Mouse (Mus musculus): ENCODE measurements around the gene Arhgap45. TPM values are rescaled to one million over a fixed set of nuclear protein-coding genes. Genes with fewer than 3 reads are reported as not detected.
"Not testable (repeated sequence)": the region's sequence is repeated elsewhere in the genome, so short reads cannot be mapped to it uniquely, and the experiment has no call there.

Gene Arhgap45
- polyA plus RNA-seq, 1 experiment from 2014 or later: 3.6 TPM

GRCm38 (mm10) chr10:80044087-80044486, 27.6 kb downstream of the Arhgap45 start:
- WGBS: 48% methylated on average over 4 of the region's 4 CpGs
- no peaks in the 10 kb centered on the region for H3K36me3 ChIP-seq (replicated peaks)
- no peak for ATAC-seq (ENCODE audit: low FRiP score)
- no peak overlapping the region for H3K4me3 ChIP-seq (replicated peaks)
- peaks cover 6% of the 10 kb centered on the region; the same call in 1 of the 2 replicates for H3K27me3 ChIP-seq
- no peaks in the 10 kb centered on the region for H3K9me3 ChIP-seq
- H3K9ac ChIP-seq: 0 out of 2 replicates have a peak overlapping the region, but pooled peaks have one; percentile 5
- H3K4me2 ChIP-seq: no peak overlapping the region
- H3K27ac ChIP-seq: peak overlapping the region; percentile 70; the same call in 1 of the 2 replicates
- peaks cover 29% of the 10 kb centered on the region for H3K4me1 ChIP-seq

GRCm38 (mm10) chr10:80045364-80045763, 28.9 kb downstream of the Arhgap45 start:
- not testable (repeated sequence) for H3K27me3 ChIP-seq; H3K4me3 ChIP-seq (replicated peaks); H3K9ac ChIP-seq; H3K27ac ChIP-seq; H3K36me3 ChIP-seq (replicated peaks); H3K9me3 ChIP-seq; ATAC-seq (ENCODE audit: low FRiP score); H3K4me2 ChIP-seq
- H3K4me1 ChIP-seq: peaks cover 35% of the 10 kb centered on the region
- WGBS: 77% methylated on average over 3 of the region's 4 CpGs

DNA sequence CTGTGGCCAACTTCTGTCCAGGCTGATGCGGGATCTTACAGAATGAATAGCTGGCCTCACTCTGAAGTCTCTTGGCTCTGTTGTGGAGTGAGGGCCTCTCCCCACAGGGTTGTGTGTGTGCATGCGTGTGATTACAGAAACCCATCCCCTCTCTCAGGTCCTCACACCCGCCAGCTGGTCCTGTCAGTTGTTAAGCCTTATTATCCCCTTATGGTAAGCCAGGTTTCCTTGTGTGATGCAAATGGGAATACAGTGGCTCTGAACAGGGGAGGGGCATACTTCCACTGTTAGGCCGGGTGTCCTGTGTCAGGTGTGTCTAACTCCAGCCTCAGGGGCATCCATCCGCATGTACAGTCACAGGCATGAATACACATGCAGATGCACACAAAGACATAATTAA, 29.3 kb downstream of the Arhgap45 start:
- Histone ChIP-seq H3K9ac (no peak overlapping the region), H3K9me3 (no peaks in the 10 kb centered on the region), H3K27me3 (peaks cover 6% of the 10 kb centered on the region; the same call in 1 of the 2 replicates), H3K36me3 (replicated peaks) (no peaks in the 10 kb centered on the region), H3K4me1 (peaks cover 39% of the 10 kb centered on the region), H3K4me3 (replicated peaks) (no peak overlapping the region), H3K4me2 (no peak overlapping the region), H3K27ac (no peak overlapping the region)
- 87% methylated on average over 5 of the region's 5 CpGs for WGBS
- no peak for ATAC-seq (ENCODE audit: low FRiP score)

DNA sequence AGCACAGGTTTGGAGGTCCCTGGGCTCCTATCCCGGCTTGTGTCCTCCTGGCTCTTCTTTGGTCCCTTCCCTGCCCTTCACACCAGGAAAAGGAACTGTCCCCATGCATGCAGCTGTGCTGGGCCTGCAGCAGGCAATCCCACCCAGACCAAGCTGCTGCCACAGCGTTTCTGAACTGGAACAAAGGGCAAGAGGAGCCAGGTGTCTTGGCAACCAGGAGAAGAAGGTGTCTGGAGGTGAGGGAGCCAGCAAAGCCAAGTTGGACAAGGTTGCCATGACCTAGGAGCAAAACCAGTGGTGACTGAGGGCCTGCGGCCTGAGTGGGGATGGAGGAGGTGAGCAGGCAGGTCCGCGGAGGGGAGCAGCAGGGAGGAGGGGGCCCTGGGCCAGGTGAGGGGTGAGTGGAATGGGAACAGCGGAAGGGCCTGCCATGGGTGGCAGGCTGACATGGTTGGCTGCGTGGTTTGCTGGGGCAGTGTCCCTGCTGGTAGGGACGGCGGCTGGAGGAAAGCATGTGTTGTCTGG, 30.6 kb downstream of the Arhgap45 start, which contains the start of gene Gpx4:
Gene Gpx4 (plus strand): TSS at position 126 of the 525 bp plus-strand sequence.
- Histone ChIP-seq H3K9ac (peak within 1 kb of the TSS; percentile 17; the same call in 1 of the 2 replicates), H3K9me3 (no peaks in the 10 kb centered on the region), H3K4me2 (0 out of 2 replicates have a peak within 1 kb of the TSS, but pooled peaks have one; percentile 2), H3K27me3 (peaks cover 6% of the 10 kb centered on the region; the same call in 1 of the 2 replicates), H3K4me1 (peaks cover 45% of the 10 kb centered on the region), H3K27ac (peak within 1 kb of the TSS; percentile 72), H3K4me3 (replicated peaks) (no peak within 1 kb of the TSS), H3K36me3 (replicated peaks) (no peaks in the 10 kb centered on the region)
- whole genome bisulfite sequencing: 48% methylated on average over 9 of the region's 9 CpGs
- ATAC-seq (ENCODE audit: low FRiP score): no peak

DNA sequence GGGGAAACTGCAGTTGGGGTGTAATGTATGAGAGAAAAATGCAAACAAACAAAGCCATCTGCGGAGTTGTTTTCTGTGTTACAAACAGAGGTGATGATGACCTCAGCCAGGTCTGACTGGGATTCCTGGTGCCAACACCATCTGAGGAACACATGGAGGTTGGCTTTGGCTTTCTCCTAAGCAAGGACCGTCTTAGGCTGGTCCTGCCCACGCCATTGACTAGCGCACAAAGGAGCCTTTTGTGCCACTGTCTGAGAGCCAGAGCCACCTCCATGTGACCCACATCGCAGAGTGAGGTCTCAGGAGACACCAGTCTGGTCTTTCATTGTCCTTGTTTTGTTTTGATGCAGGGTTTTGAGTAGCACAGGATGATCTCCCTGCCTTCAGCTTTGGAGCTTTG, 31.9 kb downstream of the Arhgap45 start:
- Histone ChIP-seq H3K9ac (no peak overlapping the region), H3K4me3 (replicated peaks) (no peak overlapping the region), H3K27ac (peak overlapping the region; percentile 72), H3K4me1 (peaks cover 49% of the 10 kb centered on the region), H3K27me3 (peaks cover 6% of the 10 kb centered on the region; the same call in 1 of the 2 replicates), H3K9me3 (no peaks in the 10 kb centered on the region), H3K36me3 (replicated peaks) (no peaks in the 10 kb centered on the region), H3K4me2 (0 out of 2 replicates have a peak overlapping the region, but pooled peaks have one; percentile 2)
- ATAC-seq (ENCODE audit: low FRiP score): no peak
- 3% methylated on average over 5 of the region's 5 CpGs for WGBS

DNA sequence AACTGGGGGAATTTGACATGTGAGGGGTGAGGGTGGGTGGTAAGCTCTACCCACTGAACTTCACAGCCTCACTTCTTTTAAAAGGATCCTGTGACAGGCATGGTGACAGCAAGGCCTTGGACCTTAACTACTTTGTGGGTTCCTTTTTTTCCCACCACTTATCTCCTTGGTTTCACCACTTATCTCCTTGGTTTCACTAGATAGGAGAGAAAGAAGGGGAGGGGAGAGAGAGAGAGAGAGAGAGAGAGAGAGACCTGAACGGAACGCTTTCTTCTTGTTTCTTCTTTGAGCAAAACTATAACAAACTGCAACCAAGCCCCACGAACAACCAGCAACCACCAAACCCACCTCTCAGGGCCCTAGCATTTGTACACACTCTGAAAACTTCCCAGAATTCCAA, 32.4 kb downstream of the Arhgap45 start:
- no peak overlapping the region for H3K9ac ChIP-seq
- H3K36me3 ChIP-seq (replicated peaks): no peaks in the 10 kb centered on the region
- WGBS: 54% methylated on average over 3 of the region's 3 CpGs
- H3K4me3 ChIP-seq (replicated peaks): no peak overlapping the region
- H3K9me3 ChIP-seq: no peaks in the 10 kb centered on the region
- no peak for ATAC-seq (ENCODE audit: low FRiP score)
- peak overlapping the region; percentile 72 for H3K27ac ChIP-seq
- no peak overlapping the region for H3K4me2 ChIP-seq
- peaks cover 49% of the 10 kb centered on the region for H3K4me1 ChIP-seq
- peaks cover 6% of the 10 kb centered on the region; the same call in 1 of the 2 replicates for H3K27me3 ChIP-seq

DNA sequence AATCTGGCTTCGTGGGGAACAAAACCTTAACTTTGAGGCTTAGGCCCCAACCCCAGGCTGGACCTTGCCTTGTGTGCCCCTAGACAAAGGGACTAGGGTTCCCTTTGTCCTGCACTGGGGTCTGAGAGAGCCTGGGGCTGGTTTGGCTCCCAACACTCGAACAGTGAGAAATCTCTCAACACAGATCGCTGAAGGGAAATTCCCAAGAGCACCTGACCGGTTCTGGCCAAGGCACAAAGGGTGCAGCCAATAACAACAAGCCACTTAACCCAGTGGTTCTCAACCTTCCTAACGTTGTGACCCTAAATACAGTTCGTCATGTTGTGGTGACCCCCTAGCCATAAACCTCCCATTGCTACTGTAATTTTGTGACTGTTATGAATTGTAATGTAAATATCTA, 33.8 kb downstream of the Arhgap45 start:
- Histone ChIP-seq H3K4me1 (peaks cover 56% of the 10 kb centered on the region), H3K4me3 (replicated peaks) (no peak overlapping the region), H3K27me3 (peaks cover 6% of the 10 kb centered on the region; the same call in 1 of the 2 replicates), H3K9me3 (no peaks in the 10 kb centered on the region), H3K4me2 (no peak overlapping the region), H3K36me3 (replicated peaks) (no peaks in the 10 kb centered on the region), H3K9ac (no peak overlapping the region), H3K27ac (no peak overlapping the region)
- ATAC-seq (ENCODE audit: low FRiP score): no peak
- WGBS: 12% methylated on average over 6 of the region's 6 CpGs

DNA sequence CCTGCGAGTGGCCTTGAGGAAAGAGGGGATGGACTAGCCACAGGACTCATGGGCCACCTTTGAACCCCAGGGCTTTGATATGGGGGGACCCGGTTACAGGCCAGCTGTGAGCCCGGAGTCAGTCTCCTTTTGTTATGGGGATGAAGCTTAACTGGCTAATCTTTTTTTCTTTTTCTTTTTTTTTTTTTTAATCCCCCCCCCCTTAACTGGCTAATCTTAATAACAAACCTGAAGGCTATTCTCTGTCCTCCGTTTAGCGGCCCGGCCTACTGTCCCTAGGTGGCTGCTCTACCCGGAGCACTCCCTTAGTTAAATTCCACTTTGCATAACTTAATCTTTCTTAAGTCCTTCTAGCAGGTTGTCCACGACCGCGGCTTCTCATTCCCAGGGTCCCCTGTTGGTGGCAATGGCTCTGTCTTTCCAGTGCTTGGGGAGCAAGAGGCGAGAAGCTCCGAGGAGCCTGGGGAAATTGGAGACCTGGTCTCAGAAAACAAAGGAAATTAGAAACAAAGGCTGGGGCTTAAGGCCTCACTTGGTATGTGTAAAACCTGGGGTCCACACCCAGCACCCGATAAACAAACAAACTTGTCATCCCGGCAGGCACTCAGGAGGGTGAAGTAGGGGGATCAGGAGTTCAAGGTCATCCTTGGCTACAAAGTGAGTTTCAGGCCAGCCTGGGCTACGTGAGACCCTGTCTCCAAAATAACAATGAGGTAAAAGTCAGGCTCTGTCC, 34.6 kb downstream of the Arhgap45 start:
- H3K4me1 ChIP-seq: peaks cover 61% of the 10 kb centered on the region
- H3K27ac ChIP-seq: no peak overlapping the region
- ATAC-seq (ENCODE audit: low FRiP score): no peak
- H3K9me3 ChIP-seq: no peaks in the 10 kb centered on the region
- 0 out of 2 replicates have a peak overlapping the region, but pooled peaks have one; percentile 7 for H3K9ac ChIP-seq
- H3K27me3 ChIP-seq: peaks cover 6% of the 10 kb centered on the region; the same call in 1 of the 2 replicates
- H3K36me3 ChIP-seq (replicated peaks): no peaks in the 10 kb centered on the region; the same call in 1 of the 2 replicates
- H3K4me3 ChIP-seq (replicated peaks): no peak overlapping the region
- H3K4me2 ChIP-seq: no peak overlapping the region
- 11% methylated on average over 15 of the region's 15 CpGs for WGBS

GRCm38 (mm10) chr10:80051618-80052373, 35.3 kb downstream of the Arhgap45 start:
- Histone ChIP-seq H3K27me3 (peaks cover 5% of the 10 kb centered on the region; the same call in 1 of the 2 replicates), H3K4me2 (no peak overlapping the region), H3K27ac (no peak overlapping the region), H3K36me3 (replicated peaks) (peaks cover 6% of the 10 kb centered on the region), H3K4me1 (peaks cover 60% of the 10 kb centered on the region), H3K4me3 (replicated peaks) (no peak overlapping the region), H3K9ac (0 out of 2 replicates have a peak overlapping the region, but pooled peaks have one; percentile 7), H3K9me3 (no peaks in the 10 kb centered on the region)
- WGBS: 28% methylated on average over 13 of the region's 14 CpGs
- no peak for ATAC-seq (ENCODE audit: low FRiP score)

GRCm38 (mm10) chr10:80052374-80052764, 35.9 kb downstream of the Arhgap45 start:
- Histone ChIP-seq H3K9ac (no peak overlapping the region), H3K9me3 (no peaks in the 10 kb centered on the region), H3K4me2 (no peak overlapping the region), H3K27me3 (no peaks in the 10 kb centered on the region), H3K36me3 (replicated peaks) (peaks cover 12% of the 10 kb centered on the region), H3K27ac (0 out of 2 replicates have a peak overlapping the region, but pooled peaks have one; percentile 25), H3K4me3 (replicated peaks) (no peak overlapping the region), H3K4me1 (peaks cover 54% of the 10 kb centered on the region)
- WGBS: 82% methylated on average over 5 of the region's 5 CpGs
- no peak for ATAC-seq (ENCODE audit: low FRiP score)

DNA sequence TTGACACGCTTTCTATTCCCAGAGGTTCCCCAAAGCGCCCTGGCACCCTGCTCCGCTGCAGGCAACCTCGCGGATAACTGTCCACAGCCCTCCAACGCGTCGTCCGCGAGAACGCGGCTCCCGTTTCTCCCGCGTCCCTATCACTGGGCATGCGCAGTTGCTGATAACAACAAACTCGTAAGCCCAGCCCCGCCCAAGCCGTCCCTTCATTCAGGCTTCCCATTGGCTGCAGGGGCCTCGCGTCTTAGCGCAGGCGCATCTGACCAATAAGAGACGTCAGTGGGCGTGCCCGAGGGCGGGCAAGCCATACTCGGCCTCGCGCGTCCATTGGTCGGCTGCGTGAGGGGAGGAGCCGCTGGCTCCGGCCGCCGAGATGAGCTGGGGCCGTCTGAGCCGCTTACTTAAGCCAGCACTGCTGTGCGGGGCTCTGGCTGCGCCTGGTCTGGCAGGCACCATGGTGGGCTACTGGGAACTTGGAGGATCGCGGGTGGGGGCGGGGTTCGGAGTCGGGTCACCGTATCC, 36.9 kb downstream of the Arhgap45 start:
- peak; percentile 97 for ATAC-seq (ENCODE audit: low FRiP score)
- H3K4me2 ChIP-seq: peak overlapping the region; percentile 84

More for the DNA sequence above, 36.9 kb downstream of the Arhgap45 start:
- Histone ChIP-seq H3K36me3 (replicated peaks) (peaks cover 21% of the 10 kb centered on the region), H3K9ac (peak overlapping the region; percentile 90), H3K27ac (peak overlapping the region; percentile 96), H3K27me3 (no peaks in the 10 kb centered on the region), H3K9me3 (no peaks in the 10 kb centered on the region), H3K4me1 (peaks cover 45% of the 10 kb centered on the region), H3K4me3 (replicated peaks) (peak overlapping the region; percentile 89)
- WGBS: under 1% methylated on average over 47 of the region's 47 CpGs
